13 mouse cellular contexts compared by ENCODE assay signal in genomic region chr13:99188625-99189024, GRCm38 (mm10). TPM values are rescaled to one million over a fixed set of nuclear protein-coding genes. Genes with fewer than 3 reads are reported as not detected.
A peak's percentile ranks its signal among the peaks of the same experiment; 100 is the strongest.
DNase-seq lines count a peak whose midpoint lies in the region; ATAC-seq and TF ChIP-seq lines count a peak whose summit lies in the region.
"Had no signal": no experiment of that assay in that cellular context is flagged by ENCODE, and none has a peak within 500 bp of the region (broad histone marks: within the 10 kb centered on the region; RNA-seq: fewer than 3 reads in every experiment).

No protein-coding gene starts in this region.

- TF ChIP-seq CTCF in small intestine, adult 2 months (IDR thresholded peaks at IDR 0.05; ENCODE audit: extremely low read depth, insufficient read length, insufficient replicate concordance, low read depth, low read length): no peak

- intact Hi-C loops in heart, postnatal 36 days (cut with DNase I): loop anchor here (1.0 kb wide), 1 partner anchor 50 kb away; no protein-coding TSS in a partner anchor

- 46% methylated on average over 8 of the region's 8 CpGs for WGBS in forebrain, embryonic 16.5 days
- 76% methylated on average over 8 of the region's 8 CpGs for WGBS in forebrain, embryonic 12.5 days
- 62% methylated on average over 8 of the region's 8 CpGs for WGBS in kidney, embryonic 16.5 days
- 53% methylated on average over 8 of the region's 8 CpGs for WGBS in neural tube, embryonic 15.5 days
- WGBS in small intestine, adult 2 months: 45% methylated on average over 8 of the region's 8 CpGs

- no peak overlapping the region for H3K4me3 ChIP-seq in forebrain, embryonic 16.5 days (replicated peaks; ENCODE audit: low read length)
- no peak overlapping the region for H3K4me3 ChIP-seq in forebrain, embryonic 12.5 days (replicated peaks)
- H3K4me3 ChIP-seq in kidney, embryonic 16.5 days (ENCODE audit: low read length): no peak overlapping the region
- H3K4me3 ChIP-seq in neural tube, embryonic 15.5 days (replicated peaks): no peak overlapping the region
- H3K4me3 ChIP-seq in small intestine, adult 2 months (ENCODE audit: low read depth, low read length): no peak overlapping the region
- H3K4me3 ChIP-seq: liver, embryonic 13.5 days had no signal

- H3K4me1 ChIP-seq in forebrain, embryonic 16.5 days (replicated peaks; ENCODE audit: control insufficient read depth, insufficient read depth, low read length): peaks cover 2% of the 10 kb centered on the region; the same call in 1 of the 2 replicates
- no peaks in the 10 kb centered on the region for H3K4me1 ChIP-seq in forebrain, embryonic 12.5 days
- H3K4me1 ChIP-seq in kidney, embryonic 16.5 days (ENCODE audit: insufficient read depth, low read length): peaks cover 26% of the 10 kb centered on the region
- H3K4me1 ChIP-seq in neural tube, embryonic 15.5 days: peaks cover 24% of the 10 kb centered on the region
- H3K4me1 ChIP-seq in small intestine, adult 2 months (ENCODE audit: control insufficient read depth, insufficient read depth, insufficient read length, low read length): peaks cover 2% of the 10 kb centered on the region
- H3K4me1 ChIP-seq: liver, embryonic 13.5 days had no signal

- H3K9me3 ChIP-seq in forebrain, embryonic 16.5 days (ENCODE audit: control insufficient read depth, low read length): no peaks in the 10 kb centered on the region
- no peaks in the 10 kb centered on the region for H3K9me3 ChIP-seq in forebrain, embryonic 12.5 days
- H3K9me3 ChIP-seq in kidney, embryonic 16.5 days (ENCODE audit: low read length): no peaks in the 10 kb centered on the region
- H3K9me3 ChIP-seq in neural tube, embryonic 15.5 days (replicated peaks): no peaks in the 10 kb centered on the region
- H3K9me3 ChIP-seq: liver, embryonic 13.5 days had no signal

- peak; percentile 28; the same call in 1 of the 2 replicates for ATAC-seq in forebrain, embryonic 16.5 days
- no peak for ATAC-seq in forebrain, embryonic 12.5 days (ENCODE audit: low FRiP score)
- ATAC-seq in kidney, embryonic 16.5 days (ENCODE audit: low FRiP score, low TSS enrichment): no peak
- no peak for ATAC-seq in neural tube, embryonic 15.5 days (ENCODE audit: low FRiP score)

- no peaks in the 10 kb centered on the region for H3K27me3 ChIP-seq in forebrain, embryonic 16.5 days (replicated peaks; ENCODE audit: control insufficient read depth, insufficient read depth, low read length)
- H3K27me3 ChIP-seq in forebrain, embryonic 12.5 days: 0 out of 2 replicates have a peak, but pooled peaks cover 3% of the 10 kb centered on the region
- H3K27me3 ChIP-seq in kidney, embryonic 16.5 days (ENCODE audit: insufficient read depth, low read length): no peaks in the 10 kb centered on the region
- no peaks in the 10 kb centered on the region for H3K27me3 ChIP-seq in neural tube, embryonic 15.5 days (replicated peaks)
- no peaks in the 10 kb centered on the region for H3K27me3 ChIP-seq in small intestine, adult 2 months (ENCODE audit: control insufficient read depth, insufficient read depth, low read length)
- H3K27me3 ChIP-seq: liver, embryonic 13.5 days had no signal

- H3K27ac ChIP-seq in forebrain, embryonic 16.5 days (ENCODE audit: low read length): no peak overlapping the region
- H3K27ac ChIP-seq in forebrain, embryonic 12.5 days: no peak overlapping the region
- 0 out of 2 replicates have a peak overlapping the region, but pooled peaks have one; percentile 4 for H3K27ac ChIP-seq in kidney, embryonic 16.5 days (ENCODE audit: low read length)
- 0 out of 2 replicates have a peak overlapping the region, but pooled peaks have one; percentile 18 for H3K27ac ChIP-seq in neural tube, embryonic 15.5 days (replicated peaks)
- 0 out of 2 replicates have a peak overlapping the region, but pooled peaks have one; percentile 11 for H3K27ac ChIP-seq in small intestine, adult 2 months (ENCODE audit: insufficient read depth, low read depth, low read length)
- H3K27ac ChIP-seq: liver, embryonic 13.5 days had no signal

- H3K36me3 ChIP-seq in forebrain, embryonic 16.5 days (ENCODE audit: control insufficient read depth, insufficient read depth): no peaks in the 10 kb centered on the region
- H3K36me3 ChIP-seq in forebrain, embryonic 12.5 days (replicated peaks): no peaks in the 10 kb centered on the region
- H3K36me3 ChIP-seq in kidney, embryonic 16.5 days (ENCODE audit: insufficient read depth, low read length): no peaks in the 10 kb centered on the region
- H3K36me3 ChIP-seq in neural tube, embryonic 15.5 days: no peaks in the 10 kb centered on the region
- no peaks in the 10 kb centered on the region for H3K36me3 ChIP-seq in small intestine, adult 2 months (ENCODE audit: control insufficient read depth, insufficient read depth, low read length)
- H3K36me3 ChIP-seq: liver, embryonic 13.5 days had no signal

- DNase-seq in kidney, postnatal 25 days: no peak
- DNase-seq in neural tube, embryonic 10.5 days (ENCODE audit: extremely low spot score, low spot score): no peak
- no peak for DNase-seq in heart, postnatal 36 days
- DNase-seq: gastrocnemius, postnatal 25 days; kidney, postnatal 4 days; left cerebral cortex, postnatal 4 days; liver, embryonic 13.5 days; right cerebral cortex, postnatal 14 days had no signal

- no peak for TF ChIP-seq POLR2A in small intestine, adult 2 months (IDR thresholded peaks at IDR 0.05; ENCODE audit: low read depth, low read length)

- H3K4me2 ChIP-seq in forebrain, embryonic 16.5 days (ENCODE audit: low read length): no peak overlapping the region
- H3K4me2 ChIP-seq in forebrain, embryonic 12.5 days: no peak overlapping the region
- no peak overlapping the region for H3K4me2 ChIP-seq in kidney, embryonic 16.5 days (replicated peaks; ENCODE audit: low read depth, low read length)
- H3K4me2 ChIP-seq in neural tube, embryonic 15.5 days: no peak overlapping the region
- H3K4me2 ChIP-seq: liver, embryonic 13.5 days had no signal

- H3K9ac ChIP-seq in forebrain, embryonic 16.5 days (replicated peaks; ENCODE audit: low read depth, low read length): no peak overlapping the region
- no peak overlapping the region for H3K9ac ChIP-seq in forebrain, embryonic 12.5 days
- H3K9ac ChIP-seq in kidney, embryonic 16.5 days (replicated peaks; ENCODE audit: low read length): no peak overlapping the region
- no peak overlapping the region for H3K9ac ChIP-seq in neural tube, embryonic 15.5 days (replicated peaks)
- H3K9ac ChIP-seq: liver, embryonic 13.5 days had no signal

RNA-seq across cellular contexts. Expression of gene Zfp366, which starts 4.0 kb away (rescaled TPM):
- polyA plus RNA-seq in forebrain, embryonic 16.5 days (2015; fragmentation: Nextera tagmentation; extraction: Ambion mirVana): 0.56 and 0.86 TPM in 2 replicates
- polyA plus RNA-seq in forebrain, embryonic 12.5 days (2016; fragmentation: Nextera tagmentation; extraction: Ambion mirVana): 0.45 and 0.46 TPM in 2 replicates
- polyA plus RNA-seq in kidney, embryonic 16.5 days (2015; fragmentation: Nextera tagmentation; extraction: Ambion mirVana): 0.96 and 1.1 TPM in 2 replicates
- 0.87 and 0.89 TPM in 2 replicates for polyA plus RNA-seq in neural tube, embryonic 15.5 days (2015; fragmentation: Nextera tagmentation; extraction: Ambion mirVana)
- 1.2 and 2.0 TPM in 2 replicates for polyA plus RNA-seq in small intestine, adult 2 months (2012; rRNA removed)
- 10 to 100 TPM in 1 of 2 experiments, 1 to 10 TPM in 1; 7.5 to 12.1 TPM for total RNA-seq in heart, postnatal 36 days (2021)

Comparison
In these comparisons a context has a peak if more than half of its experiments do, and no peak if none do; other contexts are left out.
1. H3K27ac ChIP-seq: peak in kidney, embryonic 16.5 days (single experiment), neural tube, embryonic 15.5 days (single experiment) and small intestine, adult 2 months (single experiment); none in forebrain, embryonic 16.5 days (single experiment) and forebrain, embryonic 12.5 days (single experiment).